Mouse (Mus musculus) intestine, embryonic 16.5 days (tissue): ENCODE measurements at regions not wholly inside any gene's neighbourhood (a gene's known extent, or its start where the extent isn't known, plus 50 kb on each side); places are given as distances from the start of the nearest gene placed in this dataset.
A peak's percentile ranks its signal among the peaks of the same experiment; 100 is the strongest.

Source experiments
- ATAC-seq: fragments of 200-750 bp; cut with Nextera tagmentation; 2 replicates; pipeline ENCODE4 v1.8.0; 2017; ENCODE audit warnings: moderate TSS enrichment, moderate library complexity
- H3K27ac ChIP-seq: fragments of 300-500 bp; sonication (generic); 2 replicates; pipeline ENCODE4 v1.5.1; 2014; ENCODE audit warnings: mild to moderate bottlenecking, low read length
- H3K27me3 ChIP-seq: fragments of 300-500 bp; sonication (generic); replicated peaks from 2 replicates; pipeline ENCODE4 v1.6.1; 2014; ENCODE audit warnings: low read length, control low read depth, mixed read lengths; ENCODE audit not compliant: control insufficient read depth, insufficient read depth
- H3K36me3 ChIP-seq: fragments of 300-500 bp; sonication (generic); 2 replicates; pipeline ENCODE4 v1.6.1; 2014; ENCODE audit warnings: low read length, control low read depth; ENCODE audit not compliant: control insufficient read depth, insufficient read depth
- H3K4me1 ChIP-seq: fragments of 300-500 bp; sonication (generic); 2 replicates; pipeline ENCODE4 v1.6.1; 2014; ENCODE audit warnings: low read length, control low read depth, mixed read lengths; ENCODE audit not compliant: control insufficient read depth, insufficient read depth
- H3K4me2 ChIP-seq: fragments of 300-500 bp; sonication (generic); 2 replicates; pipeline ENCODE4 v1.6.1; 2014; ENCODE audit warnings: low read depth, low read length, control low read depth
- H3K4me3 ChIP-seq: fragments of 300-500 bp; sonication (generic); 2 replicates; pipeline ENCODE4 v1.5.1; 2014; ENCODE audit warnings: mild to moderate bottlenecking, low read length
- H3K9ac ChIP-seq: fragments of 300-500 bp; sonication (generic); 2 replicates; pipeline ENCODE4 v1.6.1; 2014; ENCODE audit warnings: low read depth, low read length
- H3K9me3 ChIP-seq: fragments of 300-500 bp; sonication (generic); 2 replicates; pipeline ENCODE4 v1.6.1; 2016; ENCODE audit warnings: low read length, control low read depth; ENCODE audit not compliant: control insufficient read depth
- WGBS: fragments of 180-500 bp; shearing (Covaris S2); extraction: QIAGEN DNeasy Blood & Tissue Kit; methylation state at CpG from one replicate; pipeline ENCODE4 v1.1.7; 2014; 5-methylcytosine and 5-hydroxymethylcytosine counted together

DNA sequence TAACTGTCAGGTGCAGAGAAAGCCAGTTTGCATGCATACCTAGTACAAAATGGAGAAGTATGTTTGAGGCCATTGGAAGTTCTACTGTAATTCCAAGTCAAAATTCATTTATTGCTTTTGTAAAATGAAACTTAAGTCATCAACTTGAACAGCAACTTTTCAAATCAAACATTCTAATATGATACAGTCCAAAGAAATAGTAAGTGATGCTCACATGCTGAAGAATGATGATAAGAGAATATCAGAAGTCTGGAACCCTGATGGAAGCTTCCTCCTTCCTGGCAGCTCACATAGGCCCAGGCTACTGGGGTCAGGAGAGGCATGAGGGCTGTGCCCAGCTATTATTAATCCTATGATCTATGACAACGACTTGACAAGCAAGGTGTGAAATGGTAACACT, 64.1 kb upstream of the Slc38a2 start:
- Histone ChIP-seq H3K27ac (no peak overlapping the region), H3K4me3 (no peak overlapping the region), H3K27me3 (no peaks in the 10 kb centered on the region), H3K4me2 (no peak overlapping the region), H3K4me1 (0 out of 2 replicates have a peak, but pooled peaks cover 4% of the 10 kb centered on the region), H3K9ac (no peak overlapping the region), H3K9me3 (no peaks in the 10 kb centered on the region), H3K36me3 (no peaks in the 10 kb centered on the region)
- WGBS, result 77% methylated on average over 1 of the region's 1 CpGs
- ATAC-seq, result no peak

- H3K27ac ChIP-seq, result no peak overlapping the region
- 77% methylated on average over 13 of the region's 13 CpGs for WGBS
Observed at GRCm38 (mm10) chr15:96759078-96759995, 59.8 kb upstream of the Slc38a2 start.

DNA sequence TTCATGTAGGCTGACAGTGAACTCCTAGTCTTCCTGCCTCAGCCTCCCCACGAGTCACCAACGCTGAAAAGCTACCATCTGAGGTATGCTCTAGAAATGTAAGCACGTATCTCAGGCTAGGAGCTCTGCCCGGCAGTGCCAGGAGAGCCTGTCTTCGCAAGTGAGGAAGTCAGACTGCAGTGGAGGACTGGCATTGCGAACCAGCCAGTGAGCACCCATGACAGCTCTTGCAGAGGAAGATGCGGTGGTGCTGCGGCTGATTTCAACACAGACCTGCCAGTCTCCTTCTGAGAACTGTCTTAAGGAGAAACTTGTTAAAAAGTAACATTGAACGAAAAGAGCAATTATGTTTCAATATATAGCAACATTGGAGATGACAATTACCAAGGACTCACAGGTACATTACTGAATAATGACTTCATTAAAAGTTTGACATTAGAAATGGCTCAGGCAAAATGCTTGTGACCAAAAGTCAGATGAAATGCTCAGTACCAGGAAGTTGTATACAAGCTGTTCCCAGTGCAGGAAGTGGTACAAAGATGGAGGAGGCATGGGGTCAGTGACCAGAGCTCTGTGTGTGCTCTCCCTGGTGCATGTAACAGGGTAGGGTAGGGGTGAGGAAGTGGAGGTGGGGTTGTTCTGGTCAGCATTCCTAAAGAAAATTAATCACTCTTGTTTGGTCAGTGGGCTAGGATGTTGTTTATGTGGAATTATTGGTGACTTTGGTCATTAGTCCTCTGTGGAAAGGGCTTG, 58.1 kb upstream of the Slc38a2 start:
- no peaks in the 10 kb centered on the region for H3K36me3 ChIP-seq
- 79% methylated on average over 9 of the region's 9 CpGs for WGBS
- H3K4me2 ChIP-seq, result no peak overlapping the region
- H3K9ac ChIP-seq, result no peak overlapping the region
- no peak overlapping the region for H3K27ac ChIP-seq
- H3K4me1 ChIP-seq, result peaks cover 7% of the 10 kb centered on the region
- ATAC-seq, result peak; percentile 61
- H3K9me3 ChIP-seq, result no peaks in the 10 kb centered on the region
- H3K4me3 ChIP-seq, result no peak overlapping the region
- no peaks in the 10 kb centered on the region for H3K27me3 ChIP-seq

More at GRCm38 (mm10) chr15:96759078-96759995, 59.8 kb upstream of the Slc38a2 start:
- H3K9ac ChIP-seq, result no peak overlapping the region
- no peaks in the 10 kb centered on the region for H3K9me3 ChIP-seq
- no peaks in the 10 kb centered on the region for H3K36me3 ChIP-seq
- H3K4me3 ChIP-seq, result no peak overlapping the region
- H3K4me2 ChIP-seq, result no peak overlapping the region
- H3K27me3 ChIP-seq, result no peaks in the 10 kb centered on the region
- peaks cover 7% of the 10 kb centered on the region for H3K4me1 ChIP-seq
- ATAC-seq, result no peak

GRCm38 (mm10) chr15:96756456-96756855, 56.9 kb upstream of the Slc38a2 start:
- no peak overlapping the region for H3K27ac ChIP-seq

DNA sequence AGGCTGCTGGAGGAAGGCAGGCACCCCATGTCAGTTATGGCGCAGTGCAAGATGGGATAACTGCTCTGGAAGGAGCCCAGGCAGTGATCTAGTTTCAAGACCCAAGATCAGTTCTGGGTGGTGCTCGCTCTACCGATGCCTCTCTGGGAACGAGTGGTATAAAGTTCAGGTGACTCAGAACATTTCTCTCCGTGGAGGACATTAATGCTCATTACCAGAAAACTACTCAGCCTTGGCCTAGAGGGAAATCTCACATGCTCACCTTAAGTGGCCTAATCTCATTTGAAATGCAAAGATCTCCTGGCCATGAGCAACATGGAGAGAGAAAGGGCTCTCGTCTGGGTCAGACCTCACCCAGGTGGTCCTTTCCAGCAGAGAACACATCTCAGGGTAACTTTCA, 56.4 kb upstream of the Slc38a2 start:
- 78% methylated on average over 6 of the region's 6 CpGs for WGBS
- Histone ChIP-seq H3K4me2 (no peak overlapping the region), H3K27ac (no peak overlapping the region), H3K4me3 (no peak overlapping the region), H3K9me3 (no peaks in the 10 kb centered on the region), H3K4me1 (peaks cover 7% of the 10 kb centered on the region), H3K36me3 (no peaks in the 10 kb centered on the region), H3K27me3 (no peaks in the 10 kb centered on the region), H3K9ac (no peak overlapping the region)
- no peak for ATAC-seq

More at GRCm38 (mm10) chr15:96756456-96756855, 56.9 kb upstream of the Slc38a2 start:
- no peaks in the 10 kb centered on the region for H3K9me3 ChIP-seq
- no peak overlapping the region for H3K9ac ChIP-seq
- H3K4me1 ChIP-seq, result peaks cover 7% of the 10 kb centered on the region
- no peaks in the 10 kb centered on the region for H3K36me3 ChIP-seq
- WGBS, result 64% methylated on average over 7 of the region's 7 CpGs
- ATAC-seq, result no peak
- H3K4me3 ChIP-seq, result no peak overlapping the region
- no peak overlapping the region for H3K4me2 ChIP-seq
- no peaks in the 10 kb centered on the region for H3K27me3 ChIP-seq

DNA sequence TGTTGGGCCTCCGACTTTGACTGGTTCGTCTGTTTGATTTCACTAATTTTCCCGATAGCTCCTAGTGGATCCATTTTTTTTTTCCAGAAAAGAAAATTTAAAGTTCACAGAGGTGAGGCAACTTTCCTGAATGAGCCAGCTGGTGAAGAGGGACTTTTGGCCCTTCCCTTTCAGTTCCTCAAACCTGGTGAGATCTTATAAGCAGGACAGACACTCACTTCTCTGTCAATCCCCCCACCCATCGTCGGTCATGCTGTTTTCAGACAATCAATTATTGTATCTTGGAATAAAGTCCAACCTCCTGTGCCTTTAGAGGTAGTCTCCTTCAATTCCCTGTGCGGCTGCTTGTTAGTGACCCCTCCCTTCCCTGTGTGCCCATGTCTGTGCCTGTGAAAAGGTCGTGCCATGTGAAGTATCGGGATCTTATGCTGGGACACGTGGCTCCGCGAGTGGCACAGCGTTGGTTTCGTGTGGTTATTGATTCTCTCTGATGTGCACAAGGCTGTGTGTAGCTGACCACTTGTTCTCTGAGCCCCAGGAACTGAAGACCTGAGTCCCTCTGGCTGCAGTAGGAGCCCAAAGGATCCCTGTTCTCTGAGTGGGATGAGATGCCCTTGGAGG, 55.9 kb upstream of the Slc38a2 start:
- Histone ChIP-seq H3K9ac (no peak overlapping the region), H3K36me3 (no peaks in the 10 kb centered on the region), H3K4me2 (no peak overlapping the region), H3K27me3 (no peaks in the 10 kb centered on the region), H3K27ac (no peak overlapping the region), H3K4me3 (no peak overlapping the region), H3K9me3 (no peaks in the 10 kb centered on the region), H3K4me1 (peaks cover 7% of the 10 kb centered on the region)
- no peak for ATAC-seq
- WGBS, result 88% methylated on average over 13 of the region's 13 CpGs

DNA sequence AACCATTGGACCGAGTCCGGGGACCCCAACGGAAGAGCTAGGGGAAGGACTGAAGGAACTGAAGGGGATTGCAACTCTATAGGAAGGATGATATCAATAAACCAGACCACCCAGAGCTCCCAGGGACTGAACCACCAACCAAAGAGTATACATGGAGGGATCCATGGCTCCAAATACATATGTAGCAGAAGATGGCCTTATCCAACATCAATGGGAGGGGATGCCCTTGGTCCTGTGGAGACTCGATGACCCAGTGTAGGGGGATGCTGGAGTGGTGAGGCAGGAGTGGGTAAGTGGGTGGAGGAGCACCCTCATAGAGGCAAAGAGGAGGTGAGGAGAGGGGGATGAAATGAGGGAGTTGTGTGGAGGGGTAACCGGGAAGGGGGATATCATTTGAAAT, 54.5 kb upstream of the Slc38a2 start:
- Histone ChIP-seq H3K9me3 (no peaks in the 10 kb centered on the region), H3K4me2 (no peak overlapping the region), H3K27me3 (no peaks in the 10 kb centered on the region), H3K27ac (no peak overlapping the region), H3K4me3 (no peak overlapping the region), H3K4me1 (peaks cover 11% of the 10 kb centered on the region), H3K36me3 (no peaks in the 10 kb centered on the region), H3K9ac (no peak overlapping the region)
- no peak for ATAC-seq
- 93% methylated on average over 5 of the region's 5 CpGs for WGBS

DNA sequence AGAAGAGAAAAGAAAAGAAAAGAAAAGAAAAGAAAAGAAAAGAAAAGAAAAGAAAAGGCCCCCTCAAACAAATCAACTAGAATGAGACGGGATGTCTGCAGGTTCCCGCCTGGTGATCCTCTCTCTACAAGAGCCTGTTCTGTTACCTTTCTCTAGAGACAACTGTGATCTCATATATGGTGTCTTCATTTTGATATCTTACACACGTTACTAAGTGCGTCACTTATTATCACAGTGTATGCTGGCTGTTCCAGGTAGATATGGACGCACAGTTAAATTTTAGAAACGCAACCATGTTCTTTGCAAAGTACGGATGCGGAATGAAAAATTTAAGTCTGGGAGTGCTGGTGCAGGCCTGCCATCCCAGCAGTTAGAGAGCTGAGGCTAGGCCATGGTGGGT, 53.2 kb upstream of the Slc38a2 start:
- Histone ChIP-seq H3K9ac (no peak overlapping the region), H3K27ac (no peak overlapping the region), H3K4me3 (no peak overlapping the region), H3K4me1 (peaks cover 11% of the 10 kb centered on the region), H3K9me3 (no peaks in the 10 kb centered on the region), H3K4me2 (no peak overlapping the region), H3K27me3 (no peaks in the 10 kb centered on the region), H3K36me3 (no peaks in the 10 kb centered on the region)
- WGBS, result 93% methylated on average over 8 of the region's 8 CpGs
- no peak for ATAC-seq

DNA sequence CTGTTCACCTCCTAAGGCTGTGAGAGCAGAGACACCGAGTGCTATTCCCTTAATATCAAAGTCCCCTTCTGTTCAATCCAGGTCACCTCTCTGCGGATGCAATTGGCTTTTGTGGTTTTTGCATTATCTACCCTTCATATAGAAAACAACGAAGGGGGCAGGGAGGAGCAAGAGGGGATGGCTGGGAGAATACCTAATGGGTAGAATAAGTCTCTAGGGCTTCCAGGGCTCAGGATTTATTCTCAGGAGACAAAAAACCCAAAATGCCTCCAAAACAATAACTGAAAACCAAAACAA, 52.5 kb upstream of the Slc38a2 start:
- Histone ChIP-seq H3K4me2 (no peak overlapping the region), H3K4me3 (no peak overlapping the region), H3K27ac (no peak overlapping the region), H3K36me3 (no peaks in the 10 kb centered on the region), H3K9me3 (no peaks in the 10 kb centered on the region), H3K4me1 (peaks cover 11% of the 10 kb centered on the region), H3K9ac (no peak overlapping the region), H3K27me3 (no peaks in the 10 kb centered on the region)
- ATAC-seq, result no peak
- 77% methylated on average over 3 of the region's 3 CpGs for WGBS
